Mouse (Mus musculus) limb, embryonic 13.5 days (tissue): ENCODE measurements around the gene Phykpl. TPM values are rescaled to one million over a fixed set of nuclear protein-coding genes. Genes with fewer than 3 reads are reported as not detected.
A peak's percentile ranks its signal among the peaks of the same experiment; 100 is the strongest.

Source experiments
- ATAC-seq: fragments of 200-750 bp; cut with Nextera tagmentation; 2 replicates; pipeline ENCODE4 v1.8.0; 2017; ENCODE audit warnings: low read depth, moderate number of reproducible peaks, moderate TSS enrichment; ENCODE audit not compliant: low FRiP score
- H3K27ac ChIP-seq: fragments of 300-500 bp; sonication (generic); 2 replicates; pipeline ENCODE4 v1.5.1; 2015; ENCODE audit warnings: inconsistent platforms, mild to moderate bottlenecking, moderate library complexity
- H3K27me3 ChIP-seq: fragments of 300-500 bp; sonication (generic); 2 replicates; pipeline ENCODE4 v1.6.1; 2015; ENCODE audit warnings: mild to moderate bottlenecking, inconsistent platforms
- H3K36me3 ChIP-seq: fragments of 300-500 bp; sonication (generic); 2 replicates; pipeline ENCODE4 v1.6.1; 2015; ENCODE audit warnings: inconsistent platforms, mild to moderate bottlenecking, moderate library complexity
- H3K4me1 ChIP-seq: fragments of 300-500 bp; sonication (generic); 2 replicates; pipeline ENCODE4 v1.6.1; 2015; ENCODE audit warnings: inconsistent platforms
- H3K4me2 ChIP-seq: fragments of 300-500 bp; sonication (generic); replicated peaks from 2 replicates; pipeline ENCODE4 v1.6.1; 2015; ENCODE audit warnings: inconsistent platforms, mild to moderate bottlenecking, moderate library complexity
- H3K4me3 ChIP-seq: fragments of 300-500 bp; sonication (generic); 2 replicates; pipeline ENCODE4 v1.5.1; 2015; ENCODE audit warnings: moderate library complexity, mild to moderate bottlenecking, inconsistent platforms
- H3K9ac ChIP-seq: fragments of 300-500 bp; sonication (generic); 2 replicates; pipeline ENCODE4 v1.6.1; 2015; ENCODE audit warnings: mild to moderate bottlenecking, inconsistent platforms
- H3K9me3 ChIP-seq: fragments of 300-500 bp; sonication (generic); 2 replicates; pipeline ENCODE4 v1.6.1; 2016; ENCODE audit warnings: inconsistent platforms
- WGBS: fragments of 180-500 bp; shearing (Covaris S2); methylation state at CpG from one replicate; pipeline ENCODE4 v1.1.7; 2015; 5-methylcytosine and 5-hydroxymethylcytosine counted together
- polyA plus RNA-seq: library from polyadenylated mRNA; unstranded; fragments of >200 nt; fragmentation: Nextera tagmentation; extraction: Ambion mirVana; gene quantifications from 2 replicates; pipeline ENCODE4 v1.2.1, GENCODE M21; 2015

Phykpl gene
- 16.7 and 17.1 TPM in 2 replicates for polyA plus RNA-seq

GRCm38 (mm10) chr11:51584431-51585248 is at the start of gene Phykpl:
TSS of gene Phykpl (plus strand) at chr11:51584757.
- peaks cover 39% of the 10 kb centered on the region for H3K36me3 ChIP-seq
- peak within 1 kb of the TSS; percentile 90 for H3K27ac ChIP-seq
- H3K27me3 ChIP-seq, result no peaks in the 10 kb centered on the region
- peak within 1 kb of the TSS; percentile 83 for H3K9ac ChIP-seq
- H3K4me2 ChIP-seq, result peak within 1 kb of the TSS; percentile 85
- peak; percentile 94 for ATAC-seq
- H3K4me3 ChIP-seq, result peak within 1 kb of the TSS; percentile 65
- H3K4me1 ChIP-seq, result peaks cover 21% of the 10 kb centered on the region
- 0 out of 2 replicates have a peak, but pooled peaks cover 4% of the 10 kb centered on the region for H3K9me3 ChIP-seq
- WGBS, result under 1% methylated on average over 59 of the region's 59 CpGs

DNA sequence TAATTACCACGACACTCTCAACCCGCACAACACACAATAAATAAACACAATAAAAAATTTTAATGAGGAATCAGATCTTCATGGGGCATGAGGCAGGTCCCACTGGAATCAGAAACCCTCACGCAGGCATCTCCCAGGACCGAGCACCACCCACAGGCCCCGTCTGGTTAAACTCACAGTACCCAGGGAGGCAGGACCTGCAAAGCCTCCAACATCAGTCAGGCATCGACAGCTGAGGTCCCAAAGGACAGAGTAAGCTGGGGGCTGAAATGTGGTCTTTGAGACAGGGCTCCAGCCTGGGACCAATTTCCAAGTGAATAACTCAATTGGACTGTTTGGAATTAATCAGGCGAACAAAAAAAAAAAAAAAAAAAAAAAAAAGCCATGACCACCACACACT is 46.2 kb upstream of the Phykpl start:
- H3K9ac ChIP-seq, result no peak overlapping the region
- no peak for ATAC-seq
- H3K27me3 ChIP-seq, result 0 out of 2 replicates have a peak, but pooled peaks cover 6% of the 10 kb centered on the region
- H3K27ac ChIP-seq, result no peak overlapping the region
- no peaks in the 10 kb centered on the region for H3K9me3 ChIP-seq
- H3K4me2 ChIP-seq, result no peak overlapping the region
- no peaks in the 10 kb centered on the region for H3K36me3 ChIP-seq
- WGBS, result 20% methylated on average over 7 of the region's 7 CpGs
- no peak overlapping the region for H3K4me3 ChIP-seq
- peaks cover 38% of the 10 kb centered on the region for H3K4me1 ChIP-seq

GRCm38 (mm10) chr11:51538919-51539758 is 45.4 kb upstream of the Phykpl start:
- WGBS, result 51% methylated on average over 13 of the region's 13 CpGs
- no peak; the same call in 1 of the 2 replicates for ATAC-seq
- no peak overlapping the region; the same call in 1 of the 2 replicates for H3K27ac ChIP-seq

DNA sequence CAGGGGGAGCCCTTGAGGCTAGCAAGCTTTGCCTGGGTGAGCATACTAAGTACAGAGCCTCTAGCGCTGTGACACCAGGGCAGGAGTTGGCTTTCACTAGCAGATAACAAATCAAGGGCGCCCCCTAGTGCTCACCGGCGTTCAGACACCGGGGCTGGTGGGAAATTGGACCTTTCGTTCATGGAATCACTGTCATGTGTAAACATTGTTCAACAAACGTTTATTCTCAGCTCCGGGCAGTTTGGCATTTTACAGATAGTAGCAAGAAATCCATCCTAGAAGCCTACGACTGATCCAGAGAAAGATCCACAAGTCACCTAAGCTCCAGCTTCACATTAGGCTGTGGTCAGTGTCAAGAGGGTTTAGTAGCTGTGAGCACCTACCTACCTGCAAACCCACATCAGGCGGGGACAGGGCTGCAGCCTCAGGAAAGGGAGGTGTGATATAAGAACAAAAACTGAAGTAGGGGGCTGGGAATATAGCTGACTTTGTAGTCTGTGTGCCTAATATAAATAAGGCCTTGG is 44.7 kb upstream of the Phykpl start:
- H3K27me3 ChIP-seq, result 0 out of 2 replicates have a peak, but pooled peaks cover 6% of the 10 kb centered on the region

More at GRCm38 (mm10) chr11:51538919-51539758, 45.4 kb upstream of the Phykpl start:
- no peak overlapping the region for H3K4me2 ChIP-seq
- 0 out of 2 replicates have a peak, but pooled peaks cover 6% of the 10 kb centered on the region for H3K27me3 ChIP-seq
- no peaks in the 10 kb centered on the region for H3K9me3 ChIP-seq
- H3K4me1 ChIP-seq, result peaks cover 37% of the 10 kb centered on the region
- H3K36me3 ChIP-seq, result no peaks in the 10 kb centered on the region
- peak overlapping the region; percentile 8; the same call in 1 of the 2 replicates for H3K9ac ChIP-seq
- no peak overlapping the region for H3K4me3 ChIP-seq

GRCm38 (mm10) chr11:51542424-51542823 is 42.1 kb upstream of the Phykpl start:
- Histone ChIP-seq H3K27ac (peak overlapping the region; percentile 44; the same call in 1 of the 2 replicates), H3K27me3 (no peaks in the 10 kb centered on the region), H3K36me3 (no peaks in the 10 kb centered on the region), H3K9ac (no peak overlapping the region), H3K9me3 (no peaks in the 10 kb centered on the region), H3K4me2 (0 out of 2 replicates have a peak overlapping the region, but pooled peaks have one; percentile 9), H3K4me1 (peaks cover 51% of the 10 kb centered on the region), H3K4me3 (no peak overlapping the region)
- 22% methylated on average over 9 of the region's 9 CpGs for WGBS
- no peak for ATAC-seq

More for the DNA sequence above, 44.7 kb upstream of the Phykpl start:
- no peaks in the 10 kb centered on the region for H3K36me3 ChIP-seq
- H3K27ac ChIP-seq, result no peak overlapping the region
- no peak overlapping the region for H3K4me2 ChIP-seq
- peak; percentile 74; the same call in 1 of the 2 replicates for ATAC-seq
- 12% methylated on average over 10 of the region's 10 CpGs for WGBS
- H3K9ac ChIP-seq, result no peak overlapping the region
- H3K4me3 ChIP-seq, result no peak overlapping the region
- no peaks in the 10 kb centered on the region for H3K9me3 ChIP-seq
- peaks cover 37% of the 10 kb centered on the region for H3K4me1 ChIP-seq

DNA sequence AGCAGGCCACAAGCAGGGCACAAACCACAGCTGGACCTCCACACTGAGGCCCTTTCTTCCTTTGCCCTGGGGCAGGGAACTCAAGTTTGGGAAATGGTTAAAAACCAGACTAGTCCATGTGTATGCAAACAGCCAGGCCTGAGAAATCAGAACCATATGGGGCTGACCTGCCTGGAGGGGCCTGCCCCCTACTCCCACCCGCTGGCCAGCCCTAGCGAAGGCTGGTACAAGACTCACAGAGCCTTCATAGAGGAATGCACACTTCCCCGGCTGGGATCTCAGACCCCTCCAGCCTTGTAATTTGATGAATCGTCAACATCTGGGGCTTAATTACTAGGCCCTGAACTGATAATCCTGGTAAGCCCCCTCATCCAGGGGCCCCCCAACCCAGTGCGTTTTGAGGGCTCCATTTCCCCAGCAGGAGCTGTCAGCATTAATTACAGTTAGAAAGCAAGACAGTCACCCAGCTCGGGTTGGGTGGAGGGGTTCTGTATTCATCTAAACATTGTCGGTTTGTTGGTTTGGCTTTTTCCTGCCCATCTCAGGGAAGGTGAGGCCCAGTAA is 41.0 kb upstream of the Phykpl start:
- WGBS, result 8% methylated on average over 7 of the region's 7 CpGs
- H3K4me1 ChIP-seq, result peaks cover 44% of the 10 kb centered on the region
- H3K9me3 ChIP-seq, result no peaks in the 10 kb centered on the region
- H3K36me3 ChIP-seq, result no peaks in the 10 kb centered on the region
- H3K27ac ChIP-seq, result peak overlapping the region; percentile 52; the same call in 1 of the 2 replicates
- H3K27me3 ChIP-seq, result no peaks in the 10 kb centered on the region
- ATAC-seq, result no peak
- H3K9ac ChIP-seq, result 0 out of 2 replicates have a peak overlapping the region, but pooled peaks have one; percentile 32
- no peak overlapping the region for H3K4me2 ChIP-seq
- H3K4me3 ChIP-seq, result no peak overlapping the region

DNA sequence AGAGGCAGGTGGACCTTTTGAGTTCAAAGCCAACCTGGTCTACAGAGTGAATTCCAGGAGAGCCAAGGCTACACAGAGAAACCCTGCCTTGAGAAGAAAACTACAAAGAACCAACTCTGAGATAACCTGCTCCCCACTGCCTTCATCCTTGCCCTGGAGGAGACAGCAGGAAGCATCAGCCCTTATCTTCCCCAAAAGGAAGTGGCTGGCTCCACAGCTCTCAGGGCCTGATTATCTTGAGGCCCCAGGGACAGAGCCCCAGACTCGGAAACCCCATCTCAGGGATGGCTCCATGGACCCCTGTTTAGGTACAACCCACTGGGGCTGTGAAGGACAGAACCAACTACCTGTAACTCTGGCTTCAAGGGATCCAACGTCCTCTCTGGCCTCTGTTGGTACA is 40.1 kb upstream of the Phykpl start:
- Histone ChIP-seq H3K27ac (no peak overlapping the region), H3K9ac (no peak overlapping the region), H3K4me2 (no peak overlapping the region), H3K27me3 (no peaks in the 10 kb centered on the region), H3K36me3 (no peaks in the 10 kb centered on the region), H3K4me3 (no peak overlapping the region), H3K4me1 (peaks cover 36% of the 10 kb centered on the region), H3K9me3 (no peaks in the 10 kb centered on the region)
- no peak for ATAC-seq
- WGBS, result 72% methylated on average over 2 of the region's 2 CpGs

DNA sequence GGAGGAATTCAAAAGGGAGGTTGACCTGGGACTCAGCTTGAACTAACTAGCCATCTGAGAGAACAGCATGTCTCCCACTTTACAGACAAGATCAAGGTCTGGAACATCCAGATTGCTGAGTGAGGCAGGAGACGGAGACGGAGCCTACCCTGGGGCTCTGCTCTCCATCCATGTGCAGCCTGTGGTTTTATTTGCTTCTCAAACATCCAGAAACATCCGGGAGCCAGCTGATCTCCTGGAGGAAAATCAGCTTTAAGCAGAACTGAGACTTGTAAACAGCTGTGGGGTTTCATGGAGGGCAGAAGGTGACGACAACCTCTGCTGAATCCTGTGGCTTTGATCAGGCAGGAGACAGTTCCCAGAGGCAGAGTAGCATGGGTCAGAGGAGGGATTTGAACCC is 38.7 kb upstream of the Phykpl start:
- no peaks in the 10 kb centered on the region for H3K9me3 ChIP-seq
- peaks cover 38% of the 10 kb centered on the region for H3K4me1 ChIP-seq
- H3K4me3 ChIP-seq, result no peak overlapping the region
- WGBS, result 16% methylated on average over 4 of the region's 4 CpGs
- ATAC-seq, result no peak
- no peaks in the 10 kb centered on the region for H3K27me3 ChIP-seq
- H3K27ac ChIP-seq, result no peak overlapping the region
- H3K9ac ChIP-seq, result peak overlapping the region; percentile 25; the same call in 1 of the 2 replicates
- H3K4me2 ChIP-seq, result no peak overlapping the region
- H3K36me3 ChIP-seq, result no peaks in the 10 kb centered on the region

GRCm38 (mm10) chr11:51551253-51551652 is 33.3 kb upstream of the Phykpl start:
- Histone ChIP-seq H3K4me3 (no peak overlapping the region), H3K27ac (no peak overlapping the region), H3K9me3 (no peaks in the 10 kb centered on the region), H3K36me3 (no peaks in the 10 kb centered on the region), H3K4me2 (no peak overlapping the region), H3K9ac (no peak overlapping the region), H3K4me1 (peaks cover 26% of the 10 kb centered on the region), H3K27me3 (no peaks in the 10 kb centered on the region)
- 67% methylated on average over 5 of the region's 5 CpGs for WGBS
- no peak for ATAC-seq

DNA sequence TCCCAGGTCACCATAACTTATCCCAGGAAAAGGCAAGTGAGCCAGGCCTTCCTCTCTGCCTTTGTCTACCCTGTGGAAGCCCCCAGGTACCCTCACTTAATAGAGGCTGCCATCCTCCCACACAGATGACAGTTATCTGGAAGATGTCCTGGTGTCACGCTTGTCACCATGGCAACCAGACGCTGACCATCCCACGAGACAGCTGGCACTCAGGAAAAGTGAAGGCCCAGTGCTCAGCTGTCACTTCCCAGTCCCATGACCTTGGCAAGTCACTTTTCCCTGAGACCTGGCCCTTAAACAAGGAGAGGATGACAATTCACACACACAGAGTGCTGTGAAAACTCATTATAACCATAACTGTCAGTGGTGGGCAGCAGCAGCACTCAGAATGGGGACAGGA is 32.5 kb upstream of the Phykpl start:
- H3K36me3 ChIP-seq, result no peaks in the 10 kb centered on the region
- no peak overlapping the region for H3K4me3 ChIP-seq
- WGBS, result 66% methylated on average over 3 of the region's 3 CpGs

DNA sequence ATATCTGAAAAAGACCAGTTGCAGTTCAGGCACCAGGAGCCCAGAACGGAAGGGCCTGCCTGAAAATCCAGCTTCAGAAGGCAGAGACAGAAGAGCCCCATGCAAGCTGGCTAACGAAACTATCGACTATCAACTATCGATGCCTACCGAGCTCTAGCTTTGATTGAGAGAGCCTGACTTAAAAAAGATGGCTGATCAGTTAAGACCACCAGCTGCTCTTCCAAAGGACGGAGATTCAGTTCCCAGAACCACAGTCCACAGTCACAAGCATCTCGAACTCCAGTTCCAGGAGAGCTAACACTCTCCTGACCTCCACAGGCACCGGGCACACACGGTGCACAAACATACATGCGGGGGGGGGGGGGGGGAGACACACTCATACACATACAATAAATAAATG is 30.0 kb upstream of the Phykpl start:
- Histone ChIP-seq H3K4me3 (peak overlapping the region; percentile 23), H3K27ac (peak overlapping the region; percentile 6; the same call in 1 of the 2 replicates), H3K4me2 (peak overlapping the region; percentile 43), H3K9ac (no peak overlapping the region), H3K27me3 (no peaks in the 10 kb centered on the region), H3K4me1 (peaks cover 21% of the 10 kb centered on the region), H3K36me3 (no peaks in the 10 kb centered on the region), H3K9me3 (no peaks in the 10 kb centered on the region)
- WGBS, result 64% methylated on average over 10 of the region's 10 CpGs
- no peak for ATAC-seq

More for the DNA sequence above, 32.5 kb upstream of the Phykpl start:
- no peak for ATAC-seq
- no peak overlapping the region for H3K9ac ChIP-seq
- peaks cover 21% of the 10 kb centered on the region for H3K4me1 ChIP-seq
- H3K4me2 ChIP-seq, result no peak overlapping the region
- H3K27me3 ChIP-seq, result no peaks in the 10 kb centered on the region
- H3K9me3 ChIP-seq, result no peaks in the 10 kb centered on the region
- no peak overlapping the region for H3K27ac ChIP-seq
